Mouse (Mus musculus) brain, adult 2 months (tissue): ENCODE results near the gene Cyp26c1.

Experiments used
- DNase-seq: peaks from one replicate; pipeline ENCODE4 v3.0.0; 2011; ENCODE audit warnings: low read depth, low spot score

Cyp26c1 gene

GRCm38 (mm10) chr19:37685281-37685680 lies at the start of gene Cyp26c1:
Cyp26c1 (plus strand) TSS chr19:37685581.
- DNase-seq, result no peak

GRCm38 (mm10) chr19:37647994-37648393 lies 37.4 kb upstream of the Cyp26c1 start:
- peak; percentile 59 for DNase-seq

- peak; percentile 49 for DNase-seq
These were observed 34.9 kb upstream of the Cyp26c1 start for GRCm38 (mm10) chr19:37650526-37650925.

- DNase-seq, result no peak
These were observed 31.4 kb upstream of the Cyp26c1 start for GRCm38 (mm10) chr19:37654012-37654411.

GRCm38 (mm10) chr19:37656441-37656840 lies 28.9 kb upstream of the Cyp26c1 start:
- DNase-seq, result no peak

GRCm38 (mm10) chr19:37665256-37665655 lies 20.1 kb upstream of the Cyp26c1 start:
- no peak for DNase-seq

- no peak for DNase-seq
These were observed 17.4 kb upstream of the Cyp26c1 start for GRCm38 (mm10) chr19:37667855-37668594.

GRCm38 (mm10) chr19:37668657-37669056 lies 16.7 kb upstream of the Cyp26c1 start:
- no peak for DNase-seq

- no peak for DNase-seq
These were observed 15.9 kb upstream of the Cyp26c1 start for GRCm38 (mm10) chr19:37669486-37669885.

- DNase-seq, result peak; percentile 60
These were observed 12.0 kb upstream of the Cyp26c1 start for GRCm38 (mm10) chr19:37673393-37673792.

GRCm38 (mm10) chr19:37686347-37686746 lies 966 bp downstream of the Cyp26c1 start:
- DNase-seq, result no peak

GRCm38 (mm10) chr19:37686941-37687850 lies 1.8 kb downstream of the Cyp26c1 start:
- no peak for DNase-seq

- DNase-seq, result no peak
These were observed 4.1 kb downstream of the Cyp26c1 start for GRCm38 (mm10) chr19:37689478-37689877.

- peak; percentile 29 for DNase-seq
These were observed 5.3 kb downstream of the Cyp26c1 start for GRCm38 (mm10) chr19:37690716-37691115.

- DNase-seq, result peak; percentile 49
These were observed 7.5 kb downstream of the Cyp26c1 start for GRCm38 (mm10) chr19:37692879-37693278.

GRCm38 (mm10) chr19:37695146-37695545 lies 9.8 kb downstream of the Cyp26c1 start:
- no peak for DNase-seq

GRCm38 (mm10) chr19:37695762-37696602 lies 10.6 kb downstream of the Cyp26c1 start:
- no peak for DNase-seq

GRCm38 (mm10) chr19:37696603-37697334 lies 11.4 kb downstream of the Cyp26c1 start:
- DNase-seq, result no peak

- DNase-seq, result no peak
These were observed 11.9 kb downstream of the Cyp26c1 start for GRCm38 (mm10) chr19:37697335-37697636.

- DNase-seq, result no peak
These were observed 12.4 kb downstream of the Cyp26c1 start, which contains the start of gene Cyp26a1 for GRCm38 (mm10) chr19:37697651-37698272. Cyp26a1 (plus strand) TSS chr19:37697798.
